Mouse (Mus musculus): ENCODE data around the gene Dbndd2.

Dbndd2 gene

GRCm38 (mm10) chr2:164485681-164486257, at the start of gene Dbndd2:
TSS of gene Dbndd2 (plus strand) at chr2:164486106.
- DNase-seq (ENCODE audit: low spot score in 2 of 2), result peak; percentile 43 to 56

GRCm38 (mm10) chr2:164436215-164436913, 49.5 kb upstream of the Dbndd2 start:
- no peak for DNase-seq (ENCODE audit: low spot score in 2 of 2)

GRCm38 (mm10) chr2:164436961-164437360, 48.9 kb upstream of the Dbndd2 start:
- DNase-seq (ENCODE audit: low spot score in 2 of 2), result peak in 1 of 2 experiments; percentile 59

- DNase-seq (ENCODE audit: low spot score in 2 of 2), result no peak
These were observed 48.2 kb upstream of the Dbndd2 start for GRCm38 (mm10) chr2:164437710-164438109.

- DNase-seq (ENCODE audit: low spot score in 2 of 2), result peak in 1 of 2 experiments; percentile 62
These were observed 47.6 kb upstream of the Dbndd2 start for GRCm38 (mm10) chr2:164438257-164438656.

- no peak for DNase-seq (ENCODE audit: low spot score in 2 of 2)
These were observed 46.9 kb upstream of the Dbndd2 start for GRCm38 (mm10) chr2:164439001-164439421.

GRCm38 (mm10) chr2:164440314-164440713, 45.6 kb upstream of the Dbndd2 start:
- peak in 1 of 2 experiments; percentile 56 for DNase-seq (ENCODE audit: low spot score in 2 of 2)

- DNase-seq (ENCODE audit: low spot score in 2 of 2), result no peak
These were observed 44.8 kb upstream of the Dbndd2 start for GRCm38 (mm10) chr2:164441155-164441554.

- DNase-seq (ENCODE audit: low spot score in 2 of 2), result no peak
These were observed 44.2 kb upstream of the Dbndd2 start for GRCm38 (mm10) chr2:164441731-164442130.

- peak in 1 of 2 experiments; percentile 68 for DNase-seq (ENCODE audit: low spot score in 2 of 2)
These were observed 43.4 kb upstream of the Dbndd2 start for GRCm38 (mm10) chr2:164442315-164443050.

- DNase-seq (ENCODE audit: low spot score in 2 of 2), result peak; percentile 88 to 90
These were observed 42.9 kb upstream of the Dbndd2 start for GRCm38 (mm10) chr2:164443051-164443437.

GRCm38 (mm10) chr2:164443460-164444000, 42.4 kb upstream of the Dbndd2 start, which contains the start of gene Sdc4:
TSS of gene Sdc4 (minus strand) at chr2:164443887.
- DNase-seq (ENCODE audit: low spot score in 2 of 2), result no peak

- DNase-seq (ENCODE audit: low spot score in 2 of 2), result no peak
These were observed 41.2 kb upstream of the Dbndd2 start for GRCm38 (mm10) chr2:164444701-164445100.

GRCm38 (mm10) chr2:164445399-164446085, 40.4 kb upstream of the Dbndd2 start:
- DNase-seq (ENCODE audit: low spot score in 2 of 2), result no peak

GRCm38 (mm10) chr2:164446086-164446469, 39.8 kb upstream of the Dbndd2 start:
- no peak for DNase-seq (ENCODE audit: low spot score in 2 of 2)

GRCm38 (mm10) chr2:164448140-164448539, 37.8 kb upstream of the Dbndd2 start:
- DNase-seq (ENCODE audit: low spot score in 2 of 2), result no peak

- DNase-seq (ENCODE audit: low spot score in 2 of 2), result no peak
These were observed 37.0 kb upstream of the Dbndd2 start for GRCm38 (mm10) chr2:164448921-164449320.

GRCm38 (mm10) chr2:164449341-164450042, 36.4 kb upstream of the Dbndd2 start:
- DNase-seq (ENCODE audit: low spot score in 2 of 2), result no peak

- no peak for DNase-seq (ENCODE audit: low spot score in 2 of 2)
These were observed 33.8 kb upstream of the Dbndd2 start for GRCm38 (mm10) chr2:164452000-164452676.

- no peak for DNase-seq (ENCODE audit: low spot score in 2 of 2)
These were observed 32.7 kb upstream of the Dbndd2 start for GRCm38 (mm10) chr2:164453047-164453757.

Data from urinary bladder, postnatal 36 days (tissue).